Mouse (Mus musculus) heart, postnatal 10 days (tissue): Measurements from ENCODE around the gene Tstd2. TPM values are rescaled to one million over a fixed set of nuclear protein-coding genes. Genes with fewer than 3 reads are reported as not detected.

Source experiments
- DNase-seq, 2 experiments: peaks; one replicate each; pipeline ENCODE4 v3.0.0; 2021
- intact Hi-C: fragments of 180-260 bp; cut with DNase I; formaldehyde crosslinking; loops from one replicate; pipeline ENCODE4 v1.15.1; 2025
- total RNA-seq, 2 experiments: library from RNA; stranded (reverse); gene quantifications; 2 replicates each; pipeline ENCODE4 v1.2.3; 2021

Tstd2 gene
- total RNA-seq: 10 to 100 TPM; 16.3 to 20.7 TPM

GRCm38 (mm10) chr4:46138287-46139222, at the start of gene Tstd2, which contains the start of gene Ncbp1:
Gene Tstd2 (minus strand): TSS chr4:46138694.
Gene Ncbp1 (plus strand): TSS chr4:46138613.
- intact Hi-C loops: loop anchor here (5.0 kb wide), 1 partner anchor 1121 kb away; the partner anchor contains the start of gene Polr1e

DNA sequence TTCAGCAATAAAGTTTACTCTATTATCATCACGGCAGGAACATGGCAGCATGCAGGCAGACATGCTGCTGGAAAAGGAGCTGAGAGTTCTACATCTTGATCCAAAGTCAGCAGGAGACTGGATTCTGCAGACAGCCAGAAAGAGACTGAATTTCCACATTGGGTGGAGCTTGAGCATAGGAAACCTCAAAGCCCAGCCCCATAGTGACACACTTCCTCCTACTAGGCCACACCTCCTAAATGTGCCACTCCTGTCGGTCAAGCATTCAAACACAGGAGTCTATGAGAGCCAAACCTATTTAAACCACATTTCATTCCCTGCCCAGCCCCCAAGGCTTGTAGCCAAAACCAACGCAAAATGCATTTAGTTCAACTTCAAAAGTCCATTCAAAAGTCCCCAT, 48.0 kb upstream of the Tstd2 start:
- intact Hi-C loops: no loop called here
- no peak for DNase-seq

More at GRCm38 (mm10) chr4:46138287-46139222, at the start of gene Tstd2, which contains the start of gene Ncbp1:
- peak; percentile 95 to 96 for DNase-seq

DNA sequence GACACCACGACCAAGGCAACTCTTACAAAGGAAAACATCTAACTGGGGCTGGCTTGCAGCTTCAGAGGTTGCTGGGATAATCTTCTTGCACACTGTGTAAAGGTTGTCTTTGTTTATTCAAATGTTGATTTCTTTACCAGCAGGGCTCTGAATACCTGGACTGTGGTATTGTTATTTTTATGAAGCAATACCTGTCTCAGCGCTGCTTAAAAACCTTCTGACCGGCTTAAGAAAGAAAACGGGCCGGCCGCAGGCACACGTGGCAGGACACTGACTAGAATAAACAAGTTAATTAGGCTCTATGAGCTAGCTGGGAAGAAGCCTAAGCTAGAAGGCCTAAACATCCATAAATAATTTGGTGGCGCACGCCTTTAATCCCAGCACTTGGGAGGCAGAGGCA, 47.4 kb upstream of the Tstd2 start:
- DNase-seq: no peak
- intact Hi-C loops: no loop called here

- intact Hi-C loops: no loop called here
- DNase-seq: no peak
Measured at GRCm38 (mm10) chr4:46185423-46185822, 46.9 kb upstream of the Tstd2 start.

DNA sequence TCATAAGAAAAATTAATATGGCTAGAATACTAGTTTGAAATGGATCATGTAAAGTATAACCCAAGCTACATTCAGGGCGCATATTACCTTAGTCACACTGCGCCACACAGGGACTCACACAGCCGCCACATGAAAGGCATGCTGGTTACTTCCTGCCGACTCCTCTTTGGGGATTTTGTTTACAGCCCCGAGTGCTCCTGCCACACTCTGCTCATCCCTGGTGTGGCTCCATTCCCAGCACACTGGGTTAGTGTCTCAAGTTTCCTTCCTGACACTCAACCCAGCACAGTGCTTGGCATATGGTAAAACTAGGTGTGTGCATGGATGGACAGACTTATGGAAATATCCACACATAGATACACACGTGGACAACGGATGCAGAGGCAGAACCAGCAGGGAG, 43.7 kb upstream of the Tstd2 start:
- intact Hi-C loops: no loop called here
- DNase-seq: no peak

- DNase-seq: no peak
- intact Hi-C loops: no loop called here
Measured at GRCm38 (mm10) chr4:46181168-46181567, 42.7 kb upstream of the Tstd2 start.

GRCm38 (mm10) chr4:46177496-46177895, 39.0 kb upstream of the Tstd2 start:
- intact Hi-C loops: no loop called here
- DNase-seq: no peak

GRCm38 (mm10) chr4:46177018-46177417, 38.5 kb upstream of the Tstd2 start:
- peak; percentile 11 to 22 for DNase-seq
- intact Hi-C loops: no loop called here

GRCm38 (mm10) chr4:46176313-46176712, 37.8 kb upstream of the Tstd2 start:
- no peak for DNase-seq
- intact Hi-C loops: no loop called here

GRCm38 (mm10) chr4:46171761-46172160, 33.3 kb upstream of the Tstd2 start:
- DNase-seq: no peak
- intact Hi-C loops: no loop called here

DNA sequence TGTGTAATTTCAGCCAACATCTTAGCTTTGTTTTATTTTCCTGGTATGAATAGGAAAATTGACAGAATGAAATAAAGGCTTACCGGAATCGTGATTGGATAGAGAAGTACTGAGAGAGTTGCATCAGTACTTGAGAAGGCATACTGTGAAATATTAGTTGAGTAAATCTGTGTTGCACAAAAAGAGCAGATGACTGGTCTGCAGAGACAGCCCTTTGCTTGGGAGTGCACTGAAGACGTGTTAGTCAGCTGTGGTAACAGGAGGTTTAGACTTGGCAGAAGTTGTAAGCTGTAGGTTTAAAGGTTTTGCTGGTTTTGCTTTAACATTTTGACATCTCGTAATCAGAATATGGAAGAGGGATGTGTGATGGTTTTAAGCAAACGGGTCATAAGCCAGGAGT, 27.3 kb upstream of the Tstd2 start:
- intact Hi-C loops: no loop called here
- no peak for DNase-seq

- intact Hi-C loops: no loop called here
- DNase-seq: no peak
Measured at GRCm38 (mm10) chr4:46164027-46164426, 25.5 kb upstream of the Tstd2 start.

GRCm38 (mm10) chr4:46151903-46152544, 13.5 kb upstream of the Tstd2 start:
- DNase-seq: no peak
- intact Hi-C loops: no loop called here

- no peak for DNase-seq
- intact Hi-C loops: no loop called here
Measured at GRCm38 (mm10) chr4:46146881-46147280, 8.4 kb upstream of the Tstd2 start.

DNA sequence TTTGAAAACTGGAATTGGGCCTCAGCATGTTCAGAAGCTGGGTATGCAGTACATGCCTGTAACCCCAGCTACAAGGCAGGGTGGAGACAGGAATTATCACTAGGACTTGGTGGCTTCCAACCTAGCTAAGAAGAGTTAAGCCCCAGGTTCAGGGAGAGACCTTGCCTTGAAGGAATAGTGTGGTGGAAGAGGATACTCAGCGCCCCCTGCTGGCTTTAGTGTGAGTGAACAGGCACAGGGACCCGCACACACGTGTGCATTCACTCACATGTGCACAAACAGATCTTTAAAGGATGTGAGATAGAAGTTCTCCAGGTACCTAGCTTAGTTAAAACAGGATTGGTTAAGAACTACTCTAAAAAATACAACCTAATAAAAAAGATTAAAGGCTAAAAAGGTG, 5.8 kb upstream of the Tstd2 start:
- intact Hi-C loops: no loop called here
- DNase-seq: no peak

GRCm38 (mm10) chr4:46137629-46138286, 736 bp downstream of the Tstd2 start:
- peak in 1 of 2 experiments; percentile 36 for DNase-seq
- intact Hi-C loops: loop anchor here (5.0 kb wide), 1 partner anchor 1120 kb away; the partner anchor contains the start of gene Polr1e

- intact Hi-C loops: no loop called here
- DNase-seq: no peak
Measured at GRCm38 (mm10) chr4:46131791-46132190, 6.7 kb downstream of the Tstd2 start.

DNA sequence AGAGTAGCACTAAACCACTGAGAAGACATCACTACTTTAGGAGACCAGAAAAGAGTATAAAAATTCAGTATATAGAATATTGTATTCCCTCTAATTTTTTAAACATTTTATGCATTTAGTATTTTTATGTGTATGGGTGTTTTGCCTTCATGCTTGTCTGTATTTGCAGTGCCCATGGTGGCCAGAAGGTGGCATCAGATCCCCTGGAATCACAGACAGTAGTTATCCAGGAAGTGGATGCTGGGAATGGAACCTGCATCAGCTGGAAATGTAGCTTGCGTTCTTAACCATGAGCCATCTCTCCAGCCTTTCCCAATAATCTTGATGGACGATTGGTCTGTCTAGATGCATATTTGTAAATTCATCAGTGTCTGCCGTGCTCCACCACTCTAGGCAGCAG, 8.3 kb downstream of the Tstd2 start:
- DNase-seq: peak; percentile 48 to 69
- intact Hi-C loops: no loop called here

DNA sequence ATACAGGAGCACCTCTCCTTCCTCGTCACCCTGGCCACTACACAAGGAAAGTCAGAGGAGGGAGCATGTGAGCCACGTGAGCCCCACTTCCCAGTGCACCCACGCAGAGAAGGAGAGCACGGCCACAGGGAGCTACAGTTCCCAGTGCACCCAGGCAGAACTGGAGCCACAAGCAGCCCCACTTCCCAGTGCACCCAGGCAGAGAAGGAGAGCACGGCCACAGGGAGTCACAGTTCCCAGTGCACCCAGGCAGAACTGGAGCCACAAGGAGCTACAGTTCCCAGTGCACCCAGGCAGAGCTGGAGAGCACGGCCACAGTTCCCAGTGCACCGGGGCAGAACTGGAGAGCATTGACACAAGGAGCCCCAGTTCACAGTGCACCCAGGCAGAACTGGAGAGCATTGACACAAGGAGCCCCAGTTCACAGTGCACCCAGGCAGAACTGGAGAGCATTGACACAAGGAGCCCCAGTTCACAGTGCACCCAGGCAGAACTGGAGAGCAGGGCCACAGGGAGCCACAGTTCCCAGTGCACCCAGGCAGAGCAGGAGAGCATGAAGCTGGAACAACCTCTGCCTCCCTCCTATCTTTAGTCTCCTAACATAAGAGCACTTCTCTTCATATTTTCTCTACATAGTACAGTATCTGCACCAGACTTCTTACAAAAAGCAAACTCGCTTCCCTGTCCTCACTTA, 9.0 kb downstream of the Tstd2 start:
- no peak for DNase-seq
- intact Hi-C loops: no loop called here

DNA sequence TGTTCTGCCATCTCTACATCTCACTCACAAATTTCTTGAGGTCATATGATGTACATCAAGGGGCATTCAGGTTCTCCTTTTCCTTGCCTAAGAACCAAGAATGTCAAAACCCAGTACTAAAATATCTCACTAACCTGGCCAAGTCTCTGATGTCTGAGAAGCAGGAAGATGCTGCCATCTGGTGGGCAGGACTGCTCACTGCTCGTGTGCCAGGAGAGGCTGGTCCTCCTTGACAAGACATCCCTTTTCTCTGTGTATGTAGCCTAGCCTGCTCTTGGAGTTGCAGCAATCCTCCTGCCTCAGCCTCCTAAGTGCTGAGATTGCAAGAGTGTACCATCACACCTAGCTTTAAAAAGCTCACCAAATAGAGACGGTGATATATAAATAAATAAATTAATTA, 12.0 kb downstream of the Tstd2 start:
- peak; percentile 73 to 86 for DNase-seq
- intact Hi-C loops: loop anchor here (1.0 kb wide), 2 partner anchors 154 to 185 kb away; no protein-coding TSS in a partner anchor
